Mouse (Mus musculus) hindbrain, embryonic 12.5 days (tissue): ENCODE measurements around the gene Pim1. TPM values are rescaled to one million over a fixed set of nuclear protein-coding genes. Genes with fewer than 3 reads are reported as not detected.
"Not testable (repeated sequence)": the region's sequence is repeated elsewhere in the genome, so short reads cannot be mapped to it uniquely, and the experiment has no call there.

Source experiments
- ATAC-seq: fragments of 200-750 bp; cut with Nextera tagmentation; 2 replicates; pipeline ENCODE4 v1.8.0; 2017; ENCODE audit warnings: moderate TSS enrichment; ENCODE audit not compliant: low FRiP score
- H3K27ac ChIP-seq: fragments of 300-500 bp; sonication (generic); 2 replicates; pipeline ENCODE4 v1.5.1; 2016; ENCODE audit warnings: mild to moderate bottlenecking
- H3K27me3 ChIP-seq: fragments of 300-500 bp; sonication (generic); 2 replicates; pipeline ENCODE4 v1.6.1; 2016; ENCODE audit warnings: mild to moderate bottlenecking
- H3K36me3 ChIP-seq: fragments of 300-500 bp; sonication (generic); 2 replicates; pipeline ENCODE4 v1.6.1; 2016; ENCODE audit warnings: mild to moderate bottlenecking
- H3K4me1 ChIP-seq: fragments of 300-500 bp; sonication (generic); 2 replicates; pipeline ENCODE4 v1.6.1; 2016
- H3K4me2 ChIP-seq: fragments of 300-500 bp; sonication (generic); replicated peaks from 2 replicates; pipeline ENCODE4 v1.6.1; 2016; ENCODE audit warnings: mild to moderate bottlenecking
- H3K4me3 ChIP-seq: fragments of 300-500 bp; sonication (generic); 2 replicates; pipeline ENCODE4 v1.5.1; 2016; ENCODE audit warnings: mild to moderate bottlenecking
- H3K9ac ChIP-seq: fragments of 300-500 bp; sonication (generic); 2 replicates; pipeline ENCODE4 v1.6.1; 2016; ENCODE audit warnings: mild to moderate bottlenecking, moderate library complexity
- H3K9me3 ChIP-seq: fragments of 300-500 bp; sonication (generic); replicated peaks from 2 replicates; pipeline ENCODE4 v1.6.1; 2016; ENCODE audit warnings: mild to moderate bottlenecking
- WGBS: fragments of 180-500 bp; shearing (Covaris S2); methylation state at CpG from one replicate; pipeline ENCODE4 v1.1.7; 2016; 5-methylcytosine and 5-hydroxymethylcytosine counted together
- polyA plus RNA-seq: library from polyadenylated mRNA; unstranded; fragments of >200 nt; fragmentation: Nextera tagmentation; extraction: Ambion mirVana; gene quantifications from 2 replicates; pipeline ENCODE4 v1.2.1, GENCODE M21; 2016

The Pim1 gene
- polyA plus RNA-seq, 1 experiment from 2014 or later = 17.8 TPM

DNA sequence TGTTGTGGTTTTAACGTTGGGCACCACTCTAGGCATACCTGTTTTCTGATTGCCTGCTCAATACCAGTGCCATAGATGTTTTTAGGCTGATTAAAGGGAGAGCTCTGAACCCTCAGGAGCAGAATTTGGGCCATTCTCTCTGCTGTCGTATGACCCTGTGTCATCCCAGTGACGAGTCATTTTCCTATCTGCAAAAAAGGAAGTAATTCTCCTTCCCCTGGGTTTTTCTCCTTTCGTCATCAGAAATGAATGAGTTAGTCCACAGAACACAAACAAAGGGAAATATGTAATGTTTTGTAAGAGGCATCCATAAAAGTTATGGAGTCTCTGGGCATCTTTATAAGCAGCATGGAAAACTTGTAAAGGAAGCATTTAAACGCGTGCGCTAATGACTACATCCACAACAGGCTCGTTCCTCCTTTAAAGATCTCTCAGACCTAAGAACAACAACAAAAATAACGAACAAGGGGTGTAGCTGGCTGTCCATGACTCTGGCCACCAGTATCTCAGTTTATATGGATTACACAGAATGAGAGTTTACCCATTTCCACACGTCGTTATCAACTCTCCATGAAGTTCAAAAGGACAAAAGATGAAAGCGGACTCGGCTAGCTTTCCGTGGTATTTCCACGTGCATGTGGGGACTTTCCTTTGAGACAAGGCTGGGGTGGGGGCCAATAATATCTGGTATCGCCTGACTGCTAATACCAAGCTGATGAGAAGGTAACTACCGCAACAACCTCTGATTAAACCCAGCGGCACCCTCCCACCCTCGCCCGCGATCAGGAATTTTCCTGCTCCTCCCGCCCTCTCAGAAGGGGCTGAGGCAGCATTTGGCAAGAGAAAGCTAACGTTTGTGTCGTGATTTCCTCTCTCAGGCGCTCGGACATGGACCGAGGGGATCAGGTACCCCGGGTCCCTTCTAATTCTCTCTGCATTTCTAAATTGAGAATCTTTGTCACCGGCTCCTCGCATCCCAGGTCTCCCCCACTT lies 1.3 kb upstream of the Pim1 start:
- H3K4me1 ChIP-seq = peaks cover 22% of the 10 kb centered on the region
- H3K4me3 ChIP-seq = peak overlapping the region; percentile 87
- H3K4me2 ChIP-seq = peak overlapping the region; percentile 75
- peaks cover 2% of the 10 kb centered on the region; the same call in 1 of the 2 replicates for H3K36me3 ChIP-seq
- no peaks in the 10 kb centered on the region for H3K9me3 ChIP-seq
- H3K9ac ChIP-seq = peak overlapping the region; percentile 79
- H3K27ac ChIP-seq = peak overlapping the region; percentile 96
- peak; percentile 2; the same call in 1 of the 2 replicates for ATAC-seq
- 6% methylated on average over 30 of the region's 30 CpGs for WGBS
- H3K27me3 ChIP-seq = no peaks in the 10 kb centered on the region

DNA sequence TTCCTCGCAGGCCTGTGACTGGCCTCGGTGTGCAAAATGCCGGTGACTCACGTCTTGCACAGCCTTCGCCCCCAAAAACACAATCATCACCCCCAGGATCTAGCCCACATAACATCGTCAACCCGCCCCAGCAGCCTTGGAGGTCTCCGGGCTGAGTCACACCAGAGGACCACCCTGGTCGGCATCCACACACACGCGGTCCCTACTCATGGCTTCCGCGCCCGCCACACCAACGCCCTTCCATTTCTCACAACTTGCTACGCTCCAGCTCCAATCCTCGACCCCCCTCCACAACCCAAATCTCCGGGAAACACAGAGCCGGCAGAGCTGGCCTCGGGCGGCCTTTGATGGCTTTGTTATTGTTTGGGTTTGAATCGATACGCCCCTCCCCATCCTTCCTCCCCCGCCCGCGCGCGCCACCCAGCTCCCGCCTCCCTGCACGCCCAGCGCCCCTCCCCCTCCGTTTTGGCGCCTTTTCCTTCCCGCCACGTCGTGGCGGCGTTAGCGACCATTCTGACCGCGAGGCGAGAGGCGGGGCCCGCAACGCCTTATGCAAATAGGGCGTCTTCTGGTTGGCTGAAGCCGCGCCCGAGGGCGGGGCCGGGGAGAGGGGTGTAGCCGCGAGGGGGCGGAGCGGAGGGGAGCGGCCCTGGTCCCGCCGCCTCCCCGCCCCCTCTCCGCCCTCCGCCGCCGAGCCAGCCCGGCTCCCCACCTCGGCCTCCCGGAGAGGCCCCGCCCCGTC lies 411 bp upstream of the Pim1 start:
- H3K27me3 ChIP-seq = no peaks in the 10 kb centered on the region
- no peaks in the 10 kb centered on the region for H3K9me3 ChIP-seq
- peak overlapping the region; percentile 92 for H3K9ac ChIP-seq
- peak; percentile 92 for ATAC-seq
- WGBS = under 1% methylated on average over 47 of the region's 68 CpGs
- H3K27ac ChIP-seq = peak overlapping the region; percentile 96
- H3K4me1 ChIP-seq = peaks cover 26% of the 10 kb centered on the region
- H3K36me3 ChIP-seq = peaks cover 7% of the 10 kb centered on the region
- H3K4me2 ChIP-seq = peak overlapping the region; percentile 75
- peak overlapping the region; percentile 87 for H3K4me3 ChIP-seq

DNA sequence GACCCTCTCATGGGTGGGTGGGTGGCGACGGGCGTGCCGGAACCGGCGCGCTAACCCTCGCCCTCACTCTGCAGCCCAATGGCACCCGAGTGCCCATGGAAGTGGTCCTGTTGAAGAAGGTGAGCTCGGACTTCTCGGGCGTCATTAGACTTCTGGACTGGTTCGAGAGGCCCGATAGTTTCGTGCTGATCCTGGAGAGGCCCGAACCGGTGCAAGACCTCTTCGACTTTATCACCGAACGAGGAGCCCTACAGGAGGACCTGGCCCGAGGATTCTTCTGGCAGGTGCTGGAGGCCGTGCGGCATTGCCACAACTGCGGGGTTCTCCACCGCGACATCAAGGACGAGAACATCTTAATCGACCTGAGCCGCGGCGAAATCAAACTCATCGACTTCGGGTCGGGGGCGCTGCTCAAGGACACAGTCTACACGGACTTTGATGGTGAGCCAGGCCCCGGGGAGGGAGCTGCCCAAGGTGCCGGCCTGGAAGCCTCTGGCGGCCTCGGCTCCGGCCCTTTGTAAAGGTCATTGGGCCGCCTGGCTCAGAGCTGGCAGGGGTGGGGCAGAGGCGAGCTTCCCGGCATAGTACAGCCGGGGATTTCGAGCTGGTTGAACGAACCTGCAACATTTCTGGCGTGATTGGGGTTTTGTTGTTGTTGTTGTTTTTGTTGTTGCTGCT lies 1.2 kb downstream of the Pim1 start:
- H3K9ac ChIP-seq = peak overlapping the region; percentile 92
- H3K27ac ChIP-seq = peak overlapping the region; percentile 94
- peaks cover 9% of the 10 kb centered on the region for H3K36me3 ChIP-seq
- H3K27me3 ChIP-seq = no peaks in the 10 kb centered on the region
- peak; percentile 15; the same call in 1 of the 2 replicates for ATAC-seq
- H3K9me3 ChIP-seq = no peaks in the 10 kb centered on the region
- peak overlapping the region; percentile 87 for H3K4me3 ChIP-seq
- H3K4me1 ChIP-seq = peaks cover 26% of the 10 kb centered on the region
- WGBS = under 1% methylated on average over 48 of the region's 48 CpGs
- peak overlapping the region; percentile 75 for H3K4me2 ChIP-seq

DNA sequence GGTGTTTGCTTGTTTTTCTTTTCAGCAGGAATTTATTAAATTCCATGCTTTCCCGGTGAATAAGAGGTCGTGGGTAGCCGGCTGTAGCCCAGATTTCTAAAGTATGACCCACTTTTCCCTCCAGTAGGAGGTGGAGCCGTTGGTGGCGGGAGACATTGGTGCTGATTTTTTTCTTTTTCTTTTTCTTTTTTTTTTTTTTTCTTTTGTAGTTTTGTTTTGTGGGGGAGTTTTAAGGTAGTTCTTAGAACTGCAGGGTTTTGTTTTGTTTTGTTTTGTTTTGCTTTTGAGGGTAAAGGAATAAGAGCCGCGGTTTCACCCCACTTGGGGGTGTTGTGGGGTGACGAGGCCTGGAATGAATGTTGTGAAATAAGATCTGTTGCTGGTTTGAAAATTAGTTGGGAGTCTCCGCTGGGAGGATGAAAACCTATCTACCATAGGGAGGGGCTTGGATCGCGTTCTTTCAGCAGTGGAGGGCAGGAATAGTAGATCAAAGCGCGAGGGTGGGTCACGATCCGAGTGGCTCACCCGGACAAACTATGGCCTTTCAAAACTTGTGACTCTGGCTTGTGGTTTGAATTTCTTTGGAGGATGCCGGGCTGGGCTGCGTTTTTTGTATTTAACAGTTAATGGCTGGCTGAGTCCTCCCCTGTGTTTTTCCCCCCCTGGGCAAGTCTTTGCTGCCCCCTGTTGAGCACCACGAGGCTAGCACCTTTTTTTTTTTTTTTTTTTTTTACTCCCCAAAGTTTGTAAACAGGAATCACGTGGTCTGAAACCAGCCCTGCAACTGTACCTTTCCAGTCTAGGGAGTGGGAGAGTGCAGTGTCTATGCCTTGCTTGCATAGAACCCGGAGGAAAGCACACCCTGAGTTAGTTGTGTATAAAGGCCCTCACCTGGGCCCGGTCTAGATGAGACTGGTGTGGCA lies 2.0 kb downstream of the Pim1 start:
- Histone ChIP-seq H3K4me2 (peak overlapping the region; percentile 75), H3K36me3 (peaks cover 9% of the 10 kb centered on the region), H3K9ac (peak overlapping the region; percentile 92), H3K4me1 (peaks cover 26% of the 10 kb centered on the region), H3K4me3 (peak overlapping the region; percentile 87), H3K27ac (peak overlapping the region; percentile 94), H3K27me3 (no peaks in the 10 kb centered on the region), H3K9me3 (no peaks in the 10 kb centered on the region)
- WGBS = 2% methylated on average over 22 of the region's 22 CpGs
- ATAC-seq = no peak

DNA sequence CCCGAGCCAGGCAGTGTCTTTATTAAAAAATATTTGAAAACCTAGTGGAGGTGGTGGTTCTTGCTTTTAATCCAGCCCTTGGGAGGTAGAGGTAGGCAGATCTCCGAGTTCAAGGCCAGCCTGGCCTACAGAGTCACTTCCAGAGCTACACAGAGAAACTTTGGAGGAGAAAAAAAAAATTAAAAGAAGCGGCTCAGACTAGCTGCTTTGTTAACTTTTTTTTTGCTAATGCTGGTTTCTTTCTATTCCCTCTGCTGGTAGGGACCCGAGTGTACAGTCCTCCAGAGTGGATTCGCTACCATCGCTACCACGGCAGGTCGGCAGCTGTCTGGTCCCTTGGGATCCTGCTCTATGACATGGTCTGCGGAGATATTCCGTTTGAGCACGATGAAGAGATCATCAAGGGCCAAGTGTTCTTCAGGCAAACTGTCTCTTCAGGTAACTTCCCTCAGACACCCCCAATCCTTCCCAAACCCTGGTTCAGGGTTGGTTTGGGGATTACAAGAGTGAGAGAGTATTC lies 3.0 kb downstream of the Pim1 start:
- H3K27me3 ChIP-seq = no peaks in the 10 kb centered on the region
- no peak overlapping the region for H3K27ac ChIP-seq
- whole genome bisulfite sequencing = 74% methylated on average over 11 of the region's 11 CpGs
- H3K4me2 ChIP-seq = peak overlapping the region; percentile 75
- peaks cover 25% of the 10 kb centered on the region for H3K4me1 ChIP-seq
- no peak overlapping the region for H3K4me3 ChIP-seq
- ATAC-seq = no peak
- H3K9ac ChIP-seq = no peak overlapping the region
- peaks cover 9% of the 10 kb centered on the region for H3K36me3 ChIP-seq
- H3K9me3 ChIP-seq = no peaks in the 10 kb centered on the region

DNA sequence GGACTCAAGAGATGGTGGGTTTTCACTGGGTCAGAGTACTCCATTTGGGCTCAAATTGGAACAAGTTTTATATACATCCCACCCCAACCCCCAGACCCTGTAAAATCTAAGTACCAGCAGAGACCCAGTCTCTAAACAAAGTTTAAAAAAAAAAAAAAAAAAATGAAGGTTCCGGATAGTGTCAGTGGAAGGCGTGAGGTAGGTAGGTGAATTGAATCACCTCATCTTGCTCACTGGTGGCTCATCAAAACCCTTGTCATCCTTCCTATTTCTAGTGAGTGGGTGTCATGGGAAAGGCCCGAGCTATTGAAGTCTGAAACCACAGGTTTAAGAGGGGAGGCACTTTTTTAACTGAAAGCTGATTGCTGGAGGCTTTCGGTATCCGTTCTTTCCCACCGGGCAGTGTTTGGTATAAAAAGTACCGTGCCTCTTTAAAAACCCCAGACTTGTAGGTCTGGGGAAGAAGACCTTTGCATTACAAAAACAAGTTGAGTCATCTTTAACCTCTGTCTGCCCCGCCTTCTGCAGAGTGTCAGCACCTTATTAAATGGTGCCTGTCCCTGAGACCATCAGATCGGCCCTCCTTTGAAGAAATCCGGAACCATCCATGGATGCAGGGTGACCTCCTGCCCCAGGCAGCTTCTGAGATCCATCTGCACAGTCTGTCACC lies 3.6 kb downstream of the Pim1 start:
- H3K9me3 ChIP-seq = no peaks in the 10 kb centered on the region
- no peak overlapping the region for H3K4me2 ChIP-seq
- peaks cover 19% of the 10 kb centered on the region for H3K4me1 ChIP-seq
- peaks cover 9% of the 10 kb centered on the region for H3K36me3 ChIP-seq
- no peak for ATAC-seq
- no peak overlapping the region for H3K27ac ChIP-seq
- WGBS = 53% methylated on average over 10 of the region's 10 CpGs
- 0 out of 2 replicates have a peak overlapping the region, but pooled peaks have one; percentile 1 for H3K4me3 ChIP-seq
- no peak overlapping the region; the same call in 1 of the 2 replicates for H3K9ac ChIP-seq
- no peaks in the 10 kb centered on the region for H3K27me3 ChIP-seq

DNA sequence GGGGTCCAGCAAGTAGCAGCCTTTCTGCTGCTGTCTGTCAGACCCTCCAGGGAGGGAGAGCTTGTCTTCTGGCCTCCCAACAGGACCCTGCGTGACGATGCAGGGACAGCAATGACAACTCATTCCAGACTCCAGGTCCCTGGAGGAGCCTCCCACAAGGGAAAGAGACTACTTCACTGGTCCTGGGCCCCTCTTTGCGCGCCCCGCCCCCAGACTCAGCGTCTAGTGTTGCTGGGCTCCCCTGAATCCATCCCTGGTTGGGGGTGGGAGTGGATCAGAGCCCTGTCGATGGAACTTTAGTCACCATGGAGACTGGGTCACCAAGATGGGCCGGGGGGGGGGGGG lies 4.2 kb downstream of the Pim1 start:
- Histone ChIP-seq H3K27me3 (no peaks in the 10 kb centered on the region), H3K9me3 (no peaks in the 10 kb centered on the region), H3K4me2 (no peak overlapping the region), H3K4me1 (peaks cover 15% of the 10 kb centered on the region), H3K27ac (no peak overlapping the region), H3K9ac (no peak overlapping the region; the same call in 1 of the 2 replicates), H3K36me3 (peaks cover 9% of the 10 kb centered on the region), H3K4me3 (0 out of 2 replicates have a peak overlapping the region, but pooled peaks have one; percentile 1)
- WGBS = 59% methylated on average over 7 of the region's 8 CpGs
- no peak for ATAC-seq

DNA sequence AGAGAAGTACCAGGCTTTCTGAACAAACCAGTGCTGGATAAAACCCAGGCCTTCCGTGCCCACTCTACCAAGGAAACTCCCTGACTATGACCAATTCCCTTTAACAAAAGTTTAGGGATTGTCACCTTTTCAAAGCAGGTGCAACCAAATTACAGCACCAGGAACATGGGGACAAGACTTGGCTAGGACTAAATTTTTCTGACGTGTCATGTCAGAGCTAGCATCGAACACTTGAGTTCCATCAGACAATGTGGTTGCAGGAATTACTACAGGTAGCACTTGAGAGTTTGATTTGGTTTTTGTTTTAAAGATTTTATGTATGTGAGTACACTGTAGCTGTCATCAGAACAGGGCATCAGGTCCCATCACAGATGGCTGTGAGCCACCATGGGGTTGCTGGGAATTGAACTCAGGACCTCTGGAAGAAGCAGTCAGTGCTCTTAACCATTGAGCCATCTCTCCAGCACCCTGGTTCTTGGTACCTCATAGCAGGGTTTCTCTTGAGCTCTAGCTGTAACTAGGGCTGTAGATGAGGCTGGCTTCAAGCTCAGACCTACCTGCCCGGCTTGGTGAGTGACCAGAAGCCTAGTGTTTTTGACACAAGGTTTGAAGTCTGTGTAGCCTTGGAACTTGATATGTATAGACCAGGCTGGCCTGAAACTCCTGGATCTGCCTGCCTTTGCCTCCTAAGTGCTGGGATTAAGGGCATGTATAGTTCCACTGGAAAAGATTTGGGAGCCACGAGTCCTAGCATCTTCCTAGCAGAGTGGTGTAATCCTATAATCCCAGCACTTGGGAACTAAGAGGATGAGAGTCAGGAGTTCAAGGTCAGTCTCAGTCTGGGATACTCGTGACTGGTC lies 5.9 kb downstream of the Pim1 start:
- H3K27me3 ChIP-seq = no peaks in the 10 kb centered on the region
- H3K9me3 ChIP-seq = no peaks in the 10 kb centered on the region
- no peak overlapping the region for H3K9ac ChIP-seq
- ATAC-seq = no peak
- WGBS = 79% methylated on average over 6 of the region's 6 CpGs
- peaks cover 9% of the 10 kb centered on the region for H3K36me3 ChIP-seq
- peaks cover 15% of the 10 kb centered on the region for H3K4me1 ChIP-seq
- H3K27ac ChIP-seq = no peak overlapping the region
- no peak overlapping the region for H3K4me3 ChIP-seq
- no peak overlapping the region for H3K4me2 ChIP-seq

DNA sequence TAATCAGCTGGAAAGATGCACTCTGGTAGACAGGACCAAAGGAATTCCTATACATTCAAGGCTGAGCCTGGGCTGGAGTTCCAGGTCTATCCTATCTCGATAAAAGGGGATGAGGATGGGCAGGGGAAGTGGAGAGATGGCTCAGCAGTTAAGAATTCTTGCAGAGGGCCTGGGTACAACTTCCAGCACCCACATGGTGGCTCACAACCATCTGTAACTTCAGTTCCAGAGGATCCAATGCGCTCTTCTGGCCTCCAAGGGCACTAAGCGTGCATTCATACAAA lies 6.5 kb downstream of the Pim1 start:
- Histone ChIP-seq H3K4me3 (no peak overlapping the region), H3K27ac (no peak overlapping the region), H3K36me3 (peaks cover 9% of the 10 kb centered on the region), H3K4me1 (peaks cover 15% of the 10 kb centered on the region), H3K27me3 (no peaks in the 10 kb centered on the region), H3K4me2 (no peak overlapping the region), H3K9ac (no peak overlapping the region), H3K9me3 (no peaks in the 10 kb centered on the region)
- no peak for ATAC-seq
- WGBS = 90% methylated on average over 3 of the region's 3 CpGs

DNA sequence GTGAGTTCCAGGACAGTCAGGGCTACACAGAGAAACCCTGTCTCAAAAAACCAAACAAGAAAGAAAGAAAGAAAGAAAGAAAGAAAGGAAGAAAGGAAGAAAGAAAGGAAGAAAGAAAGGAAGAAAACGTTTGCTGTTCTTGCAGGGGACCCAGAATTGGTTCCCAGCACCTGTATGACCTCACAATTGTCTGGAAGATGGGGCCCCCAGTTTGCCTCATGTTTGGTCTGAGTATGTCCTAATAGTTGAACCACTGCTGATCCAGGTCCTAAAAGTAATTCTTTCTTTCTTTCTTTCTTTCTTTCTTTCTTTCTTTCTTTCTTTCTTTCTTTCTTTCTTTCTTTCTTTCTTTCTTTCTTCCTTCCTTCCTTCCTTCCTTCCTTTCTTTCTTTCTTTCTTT lies 6.9 kb downstream of the Pim1 start:
- not testable (repeated sequence) for H3K27ac ChIP-seq, H3K4me2 ChIP-seq, H3K27me3 ChIP-seq, H3K9ac ChIP-seq, ATAC-seq, H3K4me3 ChIP-seq, H3K9me3 ChIP-seq, H3K36me3 ChIP-seq
- H3K4me1 ChIP-seq = peaks cover 15% of the 10 kb centered on the region
- 66% methylated on average over 1 of the region's 1 CpGs for WGBS
